Mouse (Mus musculus) neutrophil, adult 83 days (primary cell): ENCODE results near the gene Gpr34. TPM values are rescaled to one million over a fixed set of nuclear protein-coding genes. Genes with fewer than 3 reads are reported as not detected.

Experiments
- total RNA-seq, 2 experiments: library from RNA; stranded (reverse); gene quantifications; one replicate each; pipeline ENCODE4 v1.2.4; 2023

Gpr34 gene
- under 1 TPM; 0.57 to 0.68 TPM for total RNA-seq

GRCm38 (mm10) chrX:13631599-13632283 lies at the start of gene Gpr34:
Gene Gpr34 (plus strand): TSS chrX:13632089.

GRCm38 (mm10) chrX:13661063-13661462 lies 29.2 kb downstream of the Gpr34 start, which contains the start of gene Gpr82:
Gene Gpr82 (plus strand): TSS chrX:13661363.

Other genes with a start within 250 kb of the Gpr34 start
- gene Nyx, start 166.0 kb upstream of the Gpr34 start, total RNA-seq = under 1 TPM; 0.07 to 0.20 TPM
- gene Gpr82, start 29.3 kb downstream of the Gpr34 start, total RNA-seq = not detected
- 100 to 1,000 TPM in 1 of 2 experiments, 10 to 100 TPM in 1; 51.1 to 101 TPM for gene Cask, start 219.3 kb downstream of the Gpr34 start, total RNA-seq